Comparison of ENCODE assay signal across 9 mouse cellular contexts in genomic region chr15:8279929-8280610, GRCm38 (mm10).
DNase-seq lines count a peak whose midpoint lies in the region; ATAC-seq and TF ChIP-seq lines count a peak whose summit lies in the region.
"Had no signal": no experiment of that assay in that cellular context is flagged by ENCODE, and none has a peak within 500 bp of the region (broad histone marks: within the 10 kb centered on the region; RNA-seq: fewer than 3 reads in every experiment).

No protein-coding gene starts in this region.

- peak overlapping the region; percentile 34 for H3K4me3 ChIP-seq in erythroblast, embryonic 14.5 days (replicated peaks)
- H3K4me3 ChIP-seq in bone marrow macrophage, adult 2 months (ENCODE audit: insufficient read depth, low read length) = peak overlapping the region; percentile 63
- peak overlapping the region; percentile 26 for H3K4me3 ChIP-seq in hindbrain, postnatal 0 days (ENCODE audit: low read length)
- H3K4me3 ChIP-seq in liver, embryonic 13.5 days (replicated peaks) = peak overlapping the region; percentile 49
- H3K4me3 ChIP-seq in myocyte = peak overlapping the region; percentile 47

- H3K4me1 ChIP-seq in erythroblast, embryonic 14.5 days (ENCODE audit: control insufficient read depth) = peaks cover 4% of the 10 kb centered on the region
- H3K4me1 ChIP-seq in bone marrow macrophage, adult 2 months (ENCODE audit: control insufficient read depth, insufficient read depth, low read length) = no peaks in the 10 kb centered on the region
- no peaks in the 10 kb centered on the region for H3K4me1 ChIP-seq in hindbrain, postnatal 0 days (ENCODE audit: insufficient read depth, low read length)
- H3K4me1 ChIP-seq in liver, embryonic 13.5 days (replicated peaks) = no peaks in the 10 kb centered on the region

- peak; percentile 68 for DNase-seq in gastrocnemius, postnatal 14 days
- peak; percentile 60 for DNase-seq in hindbrain, postnatal 0 days (ENCODE audit: low spot score)
- DNase-seq in liver, embryonic 13.5 days = no peak
- DNase-seq in left cerebral cortex, adult 11 months (ENCODE audit: low spot score) = no peak

- H3K4me2 ChIP-seq in hindbrain, postnatal 0 days (ENCODE audit: low read depth, low read length) = peak overlapping the region; percentile 61
- peak overlapping the region; percentile 62 for H3K4me2 ChIP-seq in liver, embryonic 13.5 days
- peak overlapping the region; percentile 73 for H3K4me2 ChIP-seq in myocyte (ENCODE audit: low read depth)

- H3K79me2 ChIP-seq in myocyte (ENCODE audit: control insufficient read depth, insufficient read depth) = no peaks in the 10 kb centered on the region

- WGBS in hindbrain, postnatal 0 days = 41% methylated on average over 18 of the region's 20 CpGs
- 56% methylated on average over 20 of the region's 20 CpGs for WGBS in liver, embryonic 13.5 days (ENCODE audit: insufficient replicate concordance)

- H3K9ac ChIP-seq in hindbrain, postnatal 0 days (replicated peaks; ENCODE audit: low read length) = no peak overlapping the region
- H3K9ac ChIP-seq in liver, embryonic 13.5 days = no peak overlapping the region

- TF ChIP-seq POLR2A in bone marrow macrophage, adult 2 months (IDR thresholded peaks at IDR 0.05; ENCODE audit: borderline replicate concordance, low read depth, low read length) = no peak
- no peak for TF ChIP-seq POLR2A in myocyte (IDR thresholded peaks at IDR 0.05; ENCODE audit: insufficient read length, low read depth)

- no peak overlapping the region for H3K27ac ChIP-seq in bone marrow macrophage, adult 2 months (ENCODE audit: insufficient read depth, low read depth, low read length)
- H3K27ac ChIP-seq in hindbrain, postnatal 0 days = no peak overlapping the region
- H3K27ac ChIP-seq in liver, embryonic 13.5 days = no peak overlapping the region

- H3K9me3 ChIP-seq in erythroblast, embryonic 14.5 days (ENCODE audit: control insufficient read depth, low read length) = no peaks in the 10 kb centered on the region; the same call in 1 of the 2 replicates
- H3K9me3 ChIP-seq in hindbrain, postnatal 0 days (ENCODE audit: low read length) = no peaks in the 10 kb centered on the region
- no peaks in the 10 kb centered on the region for H3K9me3 ChIP-seq in liver, embryonic 13.5 days (replicated peaks)
- H3K9me3 ChIP-seq: G1E had no signal

- intact Hi-C loops in gastrocnemius, postnatal 14 days (cut with DNase I; ENCODE audit: low total_unique reads) = no loop called here

- H3K27me3 ChIP-seq in erythroblast, embryonic 14.5 days (ENCODE audit: control insufficient read depth) = no peaks in the 10 kb centered on the region
- no peaks in the 10 kb centered on the region for H3K27me3 ChIP-seq in hindbrain, postnatal 0 days (ENCODE audit: insufficient read depth, low read length)
- no peaks in the 10 kb centered on the region for H3K27me3 ChIP-seq in liver, embryonic 13.5 days
- H3K27me3 ChIP-seq in myocyte (ENCODE audit: control insufficient read depth, insufficient read depth, insufficient read length) = no peaks in the 10 kb centered on the region

- H3K36me3 ChIP-seq in erythroblast, embryonic 14.5 days (ENCODE audit: control insufficient read depth) = no peaks in the 10 kb centered on the region
- no peaks in the 10 kb centered on the region for H3K36me3 ChIP-seq in hindbrain, postnatal 0 days (ENCODE audit: insufficient read depth, low read length)
- H3K36me3 ChIP-seq in liver, embryonic 13.5 days = no peaks in the 10 kb centered on the region
- H3K36me3 ChIP-seq in myocyte (ENCODE audit: control insufficient read depth, insufficient read depth) = no peaks in the 10 kb centered on the region
- H3K36me3 ChIP-seq: G1E had no signal

- no peak for ATAC-seq in erythroblast, adult 5-6 weeks (replicated peaks; ENCODE audit: low FRiP score, poor library complexity, severe bottlenecking)
- peak; percentile 84 for ATAC-seq in hindbrain, postnatal 0 days
- no peak for ATAC-seq in liver, embryonic 13.5 days (ENCODE audit: low read depth)

- peak overlapping the region; percentile 13 for H3ac ChIP-seq in myocyte (ENCODE audit: control insufficient read depth, insufficient read length)

- no peak for TF ChIP-seq CTCF in bone marrow macrophage, adult 2 months (IDR thresholded peaks at IDR 0.05; ENCODE audit: low read depth, low read length)
- TF ChIP-seq CTCF in hindbrain, postnatal 0 days (IDR thresholded peaks at IDR 0.05; ENCODE audit: low read depth) = no peak

TF ChIP-seq in myocyte, 11 proteins besides CTCF, POLR2A, EP300 and RAD21:
- TF ChIP-seq MYOD1 (IDR thresholded peaks at IDR 0.05; ENCODE audit: control insufficient read depth in 1 of 3, insufficient read length in 2 of 3, low read depth in 2 of 3) (peak in 2 of 3 experiments; percentile 65 to 77), E2F4 (IDR thresholded peaks at IDR 0.05; ENCODE audit: insufficient read depth) (no peak), MYOG (IDR thresholded peaks at IDR 0.05; ENCODE audit: control insufficient read depth in 1 of 3, insufficient read depth in 1 of 3, insufficient read length in 2 of 3, low read depth in 2 of 3) (peak in 2 of 3 experiments; percentile 64 to 79)

Comparison
In these comparisons a context has a peak if more than half of its experiments do, and no peak if none do; other contexts are left out.
1. DNase-seq: peak in gastrocnemius, postnatal 14 days (single experiment) and hindbrain, postnatal 0 days (single experiment); none in liver, embryonic 13.5 days (single experiment) and left cerebral cortex, adult 11 months (single experiment).
2. Peak in every context shown above with its lines, with median percentiles within 50 percentile points of each other: H3K4me3 ChIP-seq and H3K4me2 ChIP-seq.